Mouse (Mus musculus): ENCODE data around the gene Nfatc3.
"Not testable (repeated sequence)": the region's sequence is repeated elsewhere in the genome, so short reads cannot be mapped to it uniquely, and the experiment has no call there.

The Nfatc3 gene

DNA sequence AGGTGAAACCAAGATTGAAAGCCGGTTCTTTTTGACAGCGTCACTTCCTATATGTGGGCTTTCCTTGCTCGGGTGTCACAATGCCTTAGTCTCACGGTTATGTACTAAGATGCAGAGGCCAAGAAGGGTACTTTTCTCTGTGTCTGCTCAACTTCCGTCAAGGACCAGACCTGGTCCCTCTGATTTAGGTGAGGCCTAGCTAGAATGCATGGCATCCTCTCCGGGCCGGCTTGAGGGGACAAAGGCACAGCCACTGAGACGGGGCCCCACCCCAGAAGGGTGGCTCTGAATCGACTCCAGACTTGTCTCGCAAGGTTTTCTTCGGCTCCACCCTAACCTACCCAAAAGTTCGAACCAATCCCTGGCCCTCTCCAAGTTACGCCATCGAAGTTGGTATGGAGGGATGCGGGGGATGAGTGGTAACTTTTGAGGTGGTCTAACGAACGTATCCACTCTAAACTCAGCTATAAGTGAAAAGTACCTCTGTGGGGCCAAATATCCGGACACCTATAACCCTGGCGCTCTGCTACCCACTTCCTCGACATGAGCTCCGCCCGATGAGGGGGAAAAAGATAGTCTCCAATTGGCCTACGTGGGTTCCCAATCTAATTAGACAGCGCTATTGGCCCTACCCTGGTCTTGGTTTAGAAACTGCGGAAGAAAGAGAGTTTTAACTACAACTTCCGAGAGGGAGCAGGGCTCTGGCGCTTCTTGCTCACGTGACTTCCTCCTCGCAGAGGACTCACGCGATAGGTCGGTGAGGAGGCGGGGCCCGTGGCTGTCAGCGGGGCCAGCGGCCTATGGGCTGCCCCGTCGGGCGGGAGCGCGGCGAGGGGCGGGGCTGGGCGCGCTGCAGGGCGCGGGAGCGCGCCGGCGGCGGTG lies at the start of gene Nfatc3:
TSS of gene Nfatc3 (plus strand) at position 110 of the 882 bp plus-strand sequence.
- peak; percentile 96 for DNase-seq

DNA sequence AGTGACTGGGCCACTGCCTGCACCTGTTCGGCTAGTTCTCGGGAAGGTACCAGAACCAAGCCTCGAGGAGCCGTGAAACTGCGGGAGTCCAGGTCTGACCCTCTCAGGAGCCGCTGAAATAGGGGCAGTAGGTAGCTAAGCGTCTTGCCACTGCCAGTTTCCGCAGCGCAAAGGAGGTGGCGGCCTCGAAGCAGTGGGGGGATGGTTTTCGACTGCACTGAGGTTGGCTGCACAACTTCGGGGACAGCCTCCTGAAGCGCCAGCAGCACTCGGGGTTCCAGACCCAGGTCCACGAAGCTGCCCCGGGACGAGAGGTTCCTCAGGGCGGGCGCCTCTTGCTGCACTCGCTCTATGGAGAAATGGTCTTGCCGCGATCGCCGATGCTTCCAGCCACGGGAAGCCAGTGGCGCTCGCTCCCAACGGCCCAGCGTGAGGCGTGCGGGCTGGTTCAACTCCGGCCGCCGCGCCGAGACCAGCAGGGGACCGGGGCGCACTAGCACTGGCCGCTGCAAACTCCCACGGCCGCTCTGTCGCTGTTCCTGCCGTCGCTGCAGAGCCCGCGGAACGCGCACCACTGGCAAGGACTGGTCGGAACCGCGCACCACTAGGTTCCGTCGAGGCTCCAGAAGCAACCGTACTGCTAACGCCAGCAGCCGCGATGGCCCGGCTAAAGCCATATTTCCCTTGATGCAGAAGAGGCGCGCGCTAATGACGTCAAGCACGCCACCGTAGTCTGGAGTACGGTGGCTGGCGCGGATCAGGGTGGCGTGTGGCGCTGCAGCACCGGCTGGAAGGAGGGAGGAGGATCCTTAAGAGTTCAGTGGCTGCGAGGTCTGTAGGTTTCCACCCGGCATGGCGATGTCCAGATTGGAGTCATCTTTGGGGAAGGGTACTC lies 47.6 kb upstream of the Nfatc3 start:
- peak; percentile 92 for DNase-seq

DNA sequence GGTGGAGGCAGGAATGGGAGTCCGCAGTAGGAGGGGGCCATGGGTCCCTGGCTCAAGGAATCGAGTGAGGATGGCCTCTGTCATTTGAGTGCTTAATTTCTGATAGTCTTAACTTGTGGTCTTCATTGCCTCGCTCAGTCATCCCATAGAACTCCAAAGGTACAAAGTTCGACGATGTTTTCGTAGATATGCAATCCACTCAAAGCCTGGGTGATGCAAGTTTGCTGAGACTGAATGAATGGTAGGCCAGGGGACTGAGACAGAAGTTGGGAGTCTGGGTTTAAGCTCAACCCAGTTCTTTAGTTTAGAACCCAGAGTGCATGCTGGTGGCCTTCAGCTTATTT lies 47.0 kb upstream of the Nfatc3 start, which contains the start of gene Ddx28:
TSS of gene Ddx28 (minus strand) at position 240 of the 344 bp plus-strand sequence.
- DNase-seq: no peak

DNA sequence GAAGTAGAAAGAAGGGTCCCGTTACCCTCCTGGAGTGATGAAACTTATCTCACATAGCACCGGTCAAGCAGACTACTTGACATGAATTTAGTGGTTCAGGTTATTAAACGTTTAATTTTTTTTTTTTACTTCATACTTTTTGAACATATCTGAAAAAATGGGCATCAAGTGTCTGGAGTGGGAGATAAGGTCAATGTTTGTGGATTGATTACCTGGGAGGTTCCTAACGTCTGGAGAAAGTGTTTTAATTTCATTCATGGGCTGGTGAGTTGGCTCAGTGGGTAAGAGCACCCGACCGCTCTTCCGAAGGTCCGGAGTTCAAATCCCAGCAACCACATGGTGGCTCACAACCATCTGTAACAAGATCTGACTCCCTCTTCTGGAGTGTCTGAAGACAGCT lies 46.4 kb upstream of the Nfatc3 start:
- not testable (repeated sequence) for DNase-seq

DNA sequence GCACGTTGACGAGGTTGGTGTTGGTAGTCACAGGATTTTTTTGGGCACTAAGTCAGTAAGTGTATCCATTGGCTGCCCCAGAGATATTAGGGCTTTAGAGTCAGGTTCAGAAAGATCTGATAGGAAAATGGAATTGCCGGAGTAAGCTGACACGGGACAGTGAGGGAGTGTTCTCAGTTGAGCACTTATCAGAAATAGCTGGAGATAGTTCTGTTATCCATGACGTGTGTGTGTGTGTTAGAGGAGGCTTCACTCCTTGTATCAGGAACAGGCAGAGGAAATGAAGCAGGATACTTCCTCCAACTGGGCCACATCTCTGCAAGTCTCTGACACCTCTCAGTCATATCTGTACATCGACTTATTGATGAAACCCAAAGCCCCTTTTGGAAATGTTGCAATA lies 42.4 kb upstream of the Nfatc3 start:
- no peak for DNase-seq

DNA sequence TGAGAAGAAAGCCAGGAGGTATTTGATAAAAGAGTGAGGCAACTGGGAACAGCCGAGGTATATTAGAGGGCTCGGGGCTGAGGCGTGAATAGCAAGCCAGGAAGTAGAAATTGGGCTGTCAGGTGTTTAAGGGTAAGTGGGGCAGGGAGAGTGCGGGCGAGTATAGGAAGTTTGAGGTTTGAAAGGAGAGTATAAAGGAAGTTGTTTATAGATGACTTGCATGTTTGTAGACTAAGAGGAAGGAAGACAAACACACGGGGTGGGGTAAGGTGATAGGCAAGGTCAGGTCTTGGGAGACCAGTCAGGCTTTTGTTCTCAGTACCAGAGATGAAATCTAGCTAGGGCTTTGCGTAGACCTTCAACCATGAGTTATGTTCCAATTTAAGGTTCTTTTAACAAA lies 41.5 kb upstream of the Nfatc3 start:
- no peak for DNase-seq

DNA sequence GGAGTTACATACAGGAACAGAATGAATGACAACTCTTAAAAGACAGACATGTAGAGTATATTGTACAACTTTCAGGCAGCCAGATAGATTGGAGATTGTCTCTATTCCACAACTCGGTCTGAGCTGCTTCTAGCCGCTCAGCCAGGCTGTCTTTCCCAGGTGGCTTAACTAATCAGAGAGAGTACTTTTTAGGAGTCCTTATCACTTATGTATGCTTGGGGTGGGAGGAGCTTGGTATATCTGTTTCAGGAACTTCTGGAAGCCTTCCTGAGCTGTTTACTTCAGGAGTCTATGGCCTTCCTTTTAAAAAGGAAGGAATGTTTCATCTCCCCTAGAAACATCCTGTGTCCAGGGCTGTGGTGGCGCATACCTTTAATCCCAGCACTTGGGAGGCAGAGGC lies 40.6 kb upstream of the Nfatc3 start:
- no peak for DNase-seq

DNA sequence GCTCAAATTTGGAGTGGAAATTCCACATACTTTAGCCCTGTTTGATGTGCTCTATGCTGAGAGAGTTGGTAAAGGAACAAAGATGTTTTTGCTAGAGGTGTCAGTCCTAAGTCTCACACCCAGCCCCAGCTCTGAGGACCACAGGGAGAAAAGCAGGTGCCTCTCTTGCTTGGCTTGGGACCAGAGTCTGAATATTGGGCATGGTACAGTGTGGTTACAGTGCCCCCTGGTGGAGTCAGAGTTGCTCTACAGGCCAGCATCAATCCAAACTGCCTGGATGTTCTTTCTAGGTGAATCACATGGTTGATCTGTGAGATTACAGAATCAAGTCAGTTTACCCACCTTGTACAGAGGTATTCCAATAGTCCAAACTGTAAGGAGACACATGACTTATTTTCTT lies 36.2 kb upstream of the Nfatc3 start:
- DNase-seq: peak; percentile 80

DNA sequence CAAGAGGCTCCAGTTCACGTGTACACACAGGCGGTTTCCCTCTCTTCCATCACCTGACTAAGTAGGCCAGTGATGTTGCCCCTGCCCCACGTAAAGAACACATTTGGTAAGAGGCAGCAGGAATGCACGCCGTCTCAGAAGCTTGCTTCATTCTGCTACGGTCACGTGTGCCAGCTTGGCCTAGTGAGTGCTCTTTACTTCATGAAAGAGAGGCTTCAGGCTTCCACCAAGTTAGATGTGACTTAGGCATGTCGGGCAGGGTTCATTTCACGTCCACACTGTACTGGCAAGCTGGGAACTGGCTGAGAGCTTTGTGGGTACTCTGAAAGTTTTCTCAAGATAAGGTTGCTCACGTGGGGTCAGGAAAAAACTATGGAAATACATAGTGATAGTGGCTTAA lies 19.9 kb upstream of the Nfatc3 start:
- no peak for DNase-seq

DNA sequence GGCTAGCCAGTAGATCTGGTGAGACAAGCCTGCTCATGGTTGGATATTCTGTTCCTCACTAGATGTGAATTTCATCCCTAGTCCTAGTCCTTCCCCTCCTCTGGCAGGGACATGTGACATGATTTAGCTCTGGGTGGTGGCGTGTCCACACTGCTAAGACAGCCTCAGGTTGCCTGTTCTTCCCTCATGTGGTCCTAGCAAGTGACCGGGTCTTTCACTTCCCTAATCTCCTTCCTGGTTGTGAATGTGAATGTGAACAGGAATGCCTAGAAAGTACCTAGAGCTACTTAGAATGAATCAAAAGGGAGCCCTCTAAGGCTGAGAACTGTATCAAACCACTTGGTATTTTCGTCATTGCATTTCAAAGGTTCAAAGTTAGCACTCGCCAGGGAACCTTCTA lies 19.0 kb upstream of the Nfatc3 start:
- DNase-seq: no peak

DNA sequence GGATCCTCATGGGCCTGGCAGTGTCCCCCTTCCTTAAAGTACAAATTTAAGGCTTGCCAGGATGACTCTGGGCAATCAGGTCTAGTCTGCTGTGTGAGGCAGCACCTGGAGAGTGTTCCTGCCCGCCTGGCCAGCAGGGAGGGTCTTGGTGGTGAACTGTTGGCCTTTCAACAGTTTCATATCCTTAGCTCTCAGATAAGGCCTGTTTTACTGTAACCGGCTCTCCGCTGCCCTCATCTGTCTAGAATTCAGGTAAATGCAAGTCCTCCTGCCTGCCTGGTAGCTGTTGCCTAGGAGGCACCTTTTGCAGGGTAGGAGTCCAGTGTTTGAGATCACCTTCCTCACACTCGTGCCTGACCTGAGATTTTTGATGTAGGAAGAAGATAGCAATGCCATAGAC lies 18.4 kb upstream of the Nfatc3 start:
- DNase-seq: no peak

DNA sequence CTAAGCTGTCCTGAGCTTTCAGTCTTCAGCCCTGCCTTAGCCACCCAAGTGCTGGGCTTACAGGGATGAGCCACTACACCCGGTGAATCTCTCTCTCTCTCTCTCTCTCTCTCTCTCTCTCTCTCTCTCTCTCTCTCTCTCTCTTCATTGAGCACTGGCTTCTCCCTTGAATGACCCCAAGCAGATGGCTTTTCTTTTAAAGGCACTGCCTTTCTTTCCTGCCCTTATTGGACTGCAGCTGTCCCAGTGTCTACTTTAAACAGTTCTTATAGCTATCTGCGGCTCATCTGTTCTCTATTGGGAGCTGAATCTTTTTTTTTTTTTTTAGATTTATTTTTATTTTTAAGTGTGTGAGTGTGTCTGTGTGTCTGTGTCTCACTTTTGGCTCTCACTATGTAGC lies 15.6 kb upstream of the Nfatc3 start:
- DNase-seq: no peak

DNA sequence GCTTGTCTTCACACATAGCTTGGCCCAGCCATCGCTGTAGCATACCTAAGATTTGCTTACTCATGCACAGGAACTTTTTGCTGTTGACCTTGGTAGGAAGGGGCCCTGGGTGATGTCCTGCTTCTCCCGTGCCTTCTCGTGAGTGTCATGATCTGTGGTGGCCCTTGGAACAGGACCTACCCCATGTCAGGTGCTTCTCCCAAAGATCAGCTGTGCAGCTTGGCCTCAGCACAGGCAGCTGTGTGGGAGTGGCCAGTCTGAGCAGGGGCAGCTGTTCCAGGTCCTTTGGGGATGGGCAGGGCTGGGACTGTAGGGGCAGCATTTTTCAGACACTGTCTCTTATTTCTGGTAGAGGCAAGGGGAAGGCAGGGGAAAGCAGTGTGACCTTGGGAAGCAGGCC lies 14.5 kb upstream of the Nfatc3 start:
- DNase-seq: no peak

DNA sequence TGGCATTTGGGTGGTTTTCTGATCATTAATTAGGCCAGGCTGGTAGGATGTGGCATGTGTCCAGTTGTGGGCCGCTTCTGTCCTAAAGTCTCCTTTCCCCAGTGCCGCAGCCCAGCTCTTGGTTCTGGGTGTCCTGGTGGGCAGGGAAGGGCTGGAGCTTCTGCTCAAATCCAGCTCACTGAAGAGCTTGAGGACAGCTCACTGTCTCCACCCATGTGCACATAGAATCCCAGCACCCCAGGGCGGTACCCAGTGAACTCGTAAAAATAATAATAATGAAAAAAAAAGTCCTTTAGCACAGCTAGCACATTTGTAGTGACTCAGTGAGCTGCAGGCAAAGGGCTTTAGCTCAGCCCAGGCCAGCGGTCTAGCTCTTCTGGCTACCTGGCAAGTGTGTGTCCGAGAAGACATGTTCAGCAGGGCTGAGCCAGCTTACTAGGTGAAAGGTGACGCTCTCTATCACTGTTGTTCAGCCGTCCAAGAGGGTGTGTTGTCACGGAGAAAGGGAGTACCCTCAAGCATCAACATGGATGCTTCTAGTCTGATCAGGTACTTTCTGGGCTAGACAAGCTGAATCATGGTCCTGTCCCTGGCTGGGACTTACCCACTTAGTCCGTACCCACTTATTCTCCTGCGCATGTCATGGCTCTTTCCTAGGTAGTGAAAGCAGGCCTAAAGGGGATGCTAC lies 11.6 kb upstream of the Nfatc3 start:
- no peak for DNase-seq

DNA sequence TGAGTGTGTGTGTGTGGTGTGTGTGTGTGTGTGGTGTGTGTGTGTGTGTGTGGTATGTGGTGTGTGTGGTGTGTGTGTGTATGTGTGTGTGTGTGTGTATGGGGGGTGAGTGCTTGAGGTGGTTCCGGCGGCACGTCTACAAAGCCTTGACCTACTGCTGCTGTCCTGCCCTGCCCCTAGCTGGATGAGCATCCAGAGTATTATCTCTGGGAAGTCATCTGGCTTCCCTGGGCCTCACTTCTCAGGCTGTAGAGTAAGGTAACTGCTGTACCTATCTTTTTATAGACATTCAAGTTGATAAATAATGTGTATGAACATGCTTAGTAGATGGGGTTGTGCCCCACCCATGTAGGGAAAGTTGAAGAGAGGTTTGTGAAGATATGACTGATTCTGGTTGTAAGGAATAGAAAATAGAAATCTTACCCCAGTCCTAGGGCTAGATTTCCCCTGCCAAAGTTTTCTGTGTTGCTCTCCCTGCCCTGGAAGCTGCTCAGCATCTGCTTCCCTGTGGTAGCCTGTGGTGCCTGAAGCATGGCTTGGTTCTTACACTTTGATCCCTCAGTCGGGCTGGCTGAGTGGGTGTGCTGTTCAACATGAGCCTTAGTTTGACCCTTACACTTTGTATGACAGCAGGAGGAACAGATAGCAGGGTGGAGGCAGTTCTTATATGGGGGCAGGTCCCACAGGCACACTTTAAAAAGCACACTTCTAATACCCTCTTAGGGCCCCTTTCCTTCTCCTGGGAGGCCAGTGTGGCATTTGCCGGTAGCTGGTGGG lies 10.6 kb upstream of the Nfatc3 start:
- no peak for DNase-seq

DNA sequence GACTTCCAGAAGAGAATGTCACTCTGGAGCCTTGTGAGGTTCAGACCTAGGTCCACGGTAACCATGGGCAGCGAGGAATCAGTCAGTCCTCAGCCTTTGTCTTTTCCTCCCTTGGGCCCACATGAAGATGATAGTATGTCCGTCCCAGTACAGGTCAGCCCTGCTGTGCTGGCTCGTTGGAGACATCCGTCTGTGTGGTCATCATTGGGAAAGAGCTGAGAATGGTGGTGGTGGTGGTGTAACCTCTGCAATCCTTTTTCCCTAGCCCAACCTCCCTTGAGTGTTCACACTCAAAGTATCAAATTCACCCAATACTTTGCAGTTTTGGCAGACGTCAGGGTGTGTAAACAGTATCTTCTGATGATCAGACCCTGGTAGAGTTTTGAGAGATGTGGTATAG lies 8.8 kb upstream of the Nfatc3 start:
- no peak for DNase-seq

DNA sequence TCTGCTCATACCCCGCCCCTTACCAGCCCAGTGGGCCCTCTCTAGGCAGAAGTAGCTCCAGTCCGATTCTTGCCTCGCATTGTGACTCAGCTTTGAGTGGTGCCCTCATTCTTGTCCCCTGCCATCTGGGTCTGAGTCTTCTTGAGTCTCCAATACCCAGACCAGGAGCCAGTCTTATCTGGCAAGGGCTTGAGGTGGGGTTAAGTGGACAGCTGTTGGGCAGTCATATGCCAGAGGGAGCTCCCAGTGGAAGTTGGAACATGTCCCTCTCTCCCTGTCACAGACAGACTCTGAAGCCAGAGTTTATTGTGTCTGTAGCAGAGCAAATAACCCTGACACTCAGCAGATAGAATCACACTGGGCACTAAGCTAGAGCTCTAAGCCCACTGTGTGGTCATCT lies 7.6 kb upstream of the Nfatc3 start:
- DNase-seq: no peak

DNA sequence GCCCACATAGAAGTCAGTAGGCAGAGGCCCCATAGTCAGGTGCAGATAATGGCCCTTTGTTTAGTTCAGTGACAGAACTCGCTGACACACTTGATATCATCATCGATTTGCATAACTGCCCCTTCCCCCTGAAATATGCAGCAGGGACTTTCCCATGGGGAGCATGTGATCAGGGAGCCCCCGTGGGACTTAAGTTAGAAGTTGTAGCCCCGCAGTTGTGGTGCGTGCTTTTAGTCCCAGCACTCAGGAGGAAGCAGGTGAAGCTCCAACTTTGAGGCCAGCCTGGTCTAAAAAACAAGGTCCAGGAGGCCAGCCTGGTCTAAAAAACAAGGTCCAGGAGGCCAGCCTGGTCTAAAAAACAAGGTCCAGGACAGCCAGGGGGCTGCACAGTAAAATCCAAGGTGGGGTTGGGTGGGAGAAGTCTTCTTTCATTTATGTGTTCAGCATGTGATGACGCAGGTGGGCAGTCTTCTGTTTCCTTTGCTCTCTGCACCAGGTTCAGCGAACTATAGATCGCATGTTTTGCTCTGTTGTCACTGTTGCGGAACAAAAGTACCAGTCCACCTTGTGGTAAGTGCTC lies 6.0 kb upstream of the Nfatc3 start:
- DNase-seq: no peak

DNA sequence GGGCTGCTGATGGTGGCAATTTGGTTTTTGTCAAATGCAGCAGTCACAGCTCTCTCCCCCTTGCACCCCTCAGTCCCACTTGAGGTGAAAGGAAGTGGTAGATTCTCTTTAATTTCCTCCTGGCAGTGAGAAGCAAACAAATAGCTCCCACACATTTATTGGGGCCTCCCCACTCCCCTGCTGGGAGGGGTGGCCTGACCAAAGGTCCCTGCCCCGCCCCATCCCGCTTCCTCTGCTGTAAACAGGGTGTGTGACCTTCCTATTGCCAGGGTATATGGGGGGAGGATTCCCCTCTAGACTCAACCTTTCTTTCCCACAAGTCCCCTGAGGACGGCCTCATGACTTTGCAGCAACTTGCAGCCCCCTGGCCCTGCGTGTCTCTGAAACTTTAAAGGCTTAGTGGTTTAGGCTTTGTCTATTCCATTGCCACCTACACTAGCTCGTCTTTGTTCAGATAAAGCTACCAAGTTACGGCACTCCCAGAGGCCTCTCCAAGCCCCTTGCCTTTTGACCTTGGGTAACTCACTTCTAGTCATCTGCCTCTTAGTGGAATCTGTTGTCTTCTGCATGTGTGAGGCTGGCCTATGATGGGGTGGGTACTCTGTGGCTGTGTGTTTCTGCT lies 4.3 kb upstream of the Nfatc3 start:
- DNase-seq: no peak

DNA sequence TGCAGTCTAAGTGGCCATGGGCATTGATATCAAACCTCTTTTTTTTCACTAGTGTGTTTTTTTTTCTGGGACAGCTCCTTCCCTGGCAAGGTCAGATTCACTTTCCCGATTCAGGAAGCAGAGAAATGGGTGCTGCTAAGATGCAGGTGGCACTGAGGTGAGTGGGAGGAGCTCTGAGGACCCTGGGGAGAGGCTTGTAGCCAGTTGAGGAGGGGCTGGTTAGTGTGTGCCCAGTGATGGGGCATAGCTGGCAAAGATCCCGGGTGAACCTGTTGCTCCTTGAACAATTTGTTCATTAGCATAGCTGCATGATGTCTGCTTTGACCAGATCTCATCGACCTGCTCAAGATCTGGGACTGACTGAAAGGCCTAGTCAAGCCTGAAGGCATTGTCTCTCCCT lies 3.6 kb upstream of the Nfatc3 start:
- no peak for DNase-seq

DNA sequence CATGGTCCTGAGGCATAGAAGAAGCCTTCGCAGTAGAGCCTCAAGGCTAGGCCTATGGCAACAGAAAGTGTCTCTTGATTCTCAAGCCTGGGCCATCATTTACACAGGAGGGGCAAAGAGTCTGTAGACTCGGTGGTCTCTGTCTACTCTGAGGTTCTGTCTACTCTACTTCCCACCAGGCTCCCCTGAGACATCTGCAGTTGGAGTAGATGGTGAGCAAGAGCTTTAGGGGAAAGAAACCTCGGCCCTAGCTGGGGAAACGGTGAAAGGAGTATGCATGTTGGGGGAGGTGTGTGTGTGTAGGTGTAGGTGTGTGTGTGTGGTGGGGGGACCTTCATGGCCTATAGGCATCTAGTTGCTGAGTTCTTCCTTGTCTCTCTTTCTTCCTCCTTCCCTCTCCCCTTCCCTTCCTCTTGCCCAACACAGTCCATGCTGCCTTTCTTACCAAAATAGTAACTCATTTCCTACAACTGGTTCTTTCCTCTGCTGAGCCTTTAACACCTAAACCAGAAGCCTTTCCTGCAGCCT lies 2.1 kb upstream of the Nfatc3 start:
- no peak for DNase-seq
